Mouse (Mus musculus): ENCODE measurements around the gene Wdr44. TPM values are rescaled to one million over a fixed set of nuclear protein-coding genes. Genes with fewer than 3 reads are reported as not detected.
"Not testable (repeated sequence)": the region's sequence is repeated elsewhere in the genome, so short reads cannot be mapped to it uniquely, and the experiment has no call there.

Wdr44 gene
- polyA plus RNA-seq, 1 experiment from 2014 or later: 3.7 TPM

- not testable (repeated sequence) for H3K9me3 ChIP-seq (ENCODE audit: low read length); H3K27ac ChIP-seq (ENCODE audit: low read depth); DNase-seq; H3K4me2 ChIP-seq (ENCODE audit: low read depth, low read length); H3K4me3 ChIP-seq (ENCODE audit: low read depth, low read length); H3K36me3 ChIP-seq (replicated peaks; ENCODE audit: insufficient read depth, low read length); H3K27me3 ChIP-seq (ENCODE audit: insufficient read depth, low read length); H3K4me1 ChIP-seq (ENCODE audit: insufficient read depth); H3K9ac ChIP-seq (replicated peaks); ATAC-seq
- WGBS (ENCODE audit: insufficient replicate concordance): 74% methylated on average over 1 of the region's 1 CpGs
- TF ChIP-seq CTCF (IDR thresholded peaks at IDR 0.05; ENCODE audit: low read depth): 0 out of 2 replicates have a peak, but pooled peaks have one; percentile 9
These were observed 120.4 kb downstream of the Wdr44 start for GRCm38 (mm10) chrX:23813287-23813686.

- not testable (repeated sequence) for H3K4me3 ChIP-seq (ENCODE audit: low read depth, low read length); H3K36me3 ChIP-seq (replicated peaks; ENCODE audit: insufficient read depth, low read length); H3K9me3 ChIP-seq (ENCODE audit: low read length); H3K4me1 ChIP-seq (ENCODE audit: insufficient read depth); H3K9ac ChIP-seq (replicated peaks); H3K27me3 ChIP-seq (ENCODE audit: insufficient read depth, low read length); H3K27ac ChIP-seq (ENCODE audit: low read depth); ATAC-seq; H3K4me2 ChIP-seq (ENCODE audit: low read depth, low read length); DNase-seq
- 79% methylated on average over 6 of the region's 6 CpGs for WGBS (ENCODE audit: insufficient replicate concordance)
These were observed 130.0 kb downstream of the Wdr44 start for GRCm38 (mm10) chrX:23822885-23823284.

DNA sequence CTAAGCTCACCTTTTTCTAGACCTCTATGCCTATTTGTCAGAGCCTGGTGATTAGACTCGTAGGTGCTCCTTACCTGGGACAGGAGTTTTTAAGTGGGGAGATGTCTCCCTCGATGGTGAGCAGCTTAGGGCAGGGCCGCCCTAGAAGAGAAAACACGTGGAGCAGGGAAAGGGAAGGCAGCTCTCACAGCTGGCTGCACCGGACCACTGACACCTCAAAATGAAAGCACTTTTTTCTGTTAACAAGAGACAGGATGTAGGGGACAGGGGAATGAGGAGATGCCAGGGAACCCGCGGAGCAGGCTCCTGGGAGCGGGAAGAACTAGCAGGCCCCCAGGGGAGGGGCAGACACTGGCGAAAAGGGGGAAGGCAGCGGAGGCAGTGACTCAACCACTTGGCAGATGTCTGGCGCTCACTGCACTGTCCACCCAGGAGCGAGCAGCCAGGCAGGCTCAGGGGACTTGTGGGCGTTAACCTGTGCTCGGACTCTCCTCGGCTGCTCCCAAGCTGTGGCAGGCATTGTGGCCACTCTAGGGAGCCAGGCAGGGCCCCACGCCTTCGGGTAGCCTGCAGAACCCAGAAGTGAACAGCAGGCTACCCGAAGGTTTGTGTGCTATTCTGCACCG lies 130.7 kb downstream of the Wdr44 start:
- Histone ChIP-seq H3K36me3 (replicated peaks; ENCODE audit: insufficient read depth, low read length) (no peaks in the 10 kb centered on the region), H3K27me3 (ENCODE audit: insufficient read depth, low read length) (no peaks in the 10 kb centered on the region), H3K27ac (ENCODE audit: low read depth) (no peak overlapping the region), H3K9ac (replicated peaks) (no peak overlapping the region), H3K4me2 (ENCODE audit: low read depth, low read length) (peak overlapping the region; percentile 35; the same call in 1 of the 2 replicates), H3K9me3 (ENCODE audit: low read length) (no peaks in the 10 kb centered on the region), H3K4me1 (ENCODE audit: insufficient read depth) (no peaks in the 10 kb centered on the region), H3K4me3 (ENCODE audit: low read depth, low read length) (no peak overlapping the region)
- DNase-seq: no peak
- 59% methylated on average over 19 of the region's 19 CpGs for WGBS (ENCODE audit: insufficient replicate concordance)
- no peak for TF ChIP-seq EP300 (IDR thresholded peaks at IDR 0.05; ENCODE audit: low read depth)
- no peak for ATAC-seq

DNA sequence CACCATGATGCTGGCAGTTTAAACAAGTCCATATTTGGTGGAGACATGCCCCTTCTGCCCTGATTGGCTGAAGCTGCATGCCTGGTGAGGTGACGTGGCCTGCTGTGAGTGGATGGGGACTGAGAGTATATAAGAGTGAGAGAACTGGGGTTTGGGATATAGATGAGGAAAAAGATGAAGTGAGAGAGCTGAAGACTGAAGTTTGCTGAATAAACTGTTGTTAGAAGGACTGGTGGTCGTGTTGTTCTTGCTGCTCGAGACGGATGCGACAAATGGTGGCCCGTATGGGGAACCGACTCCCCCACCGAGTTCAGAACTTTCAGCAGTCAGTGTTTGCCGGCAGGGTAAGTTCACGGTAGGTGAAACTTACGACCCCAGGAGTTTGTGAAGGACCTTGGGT lies 140.9 kb downstream of the Wdr44 start:
- ATAC-seq; H3K9ac ChIP-seq (replicated peaks); H3K36me3 ChIP-seq (replicated peaks; ENCODE audit: insufficient read depth, low read length); H3K9me3 ChIP-seq (ENCODE audit: low read length); H3K4me3 ChIP-seq (ENCODE audit: low read depth, low read length); H3K27me3 ChIP-seq (ENCODE audit: insufficient read depth, low read length); H3K27ac ChIP-seq (ENCODE audit: low read depth); H3K4me1 ChIP-seq (ENCODE audit: insufficient read depth); H3K4me2 ChIP-seq (ENCODE audit: low read depth, low read length); DNase-seq: not testable (repeated sequence)
- 76% methylated on average over 11 of the region's 11 CpGs for WGBS (ENCODE audit: insufficient replicate concordance)

DNA sequence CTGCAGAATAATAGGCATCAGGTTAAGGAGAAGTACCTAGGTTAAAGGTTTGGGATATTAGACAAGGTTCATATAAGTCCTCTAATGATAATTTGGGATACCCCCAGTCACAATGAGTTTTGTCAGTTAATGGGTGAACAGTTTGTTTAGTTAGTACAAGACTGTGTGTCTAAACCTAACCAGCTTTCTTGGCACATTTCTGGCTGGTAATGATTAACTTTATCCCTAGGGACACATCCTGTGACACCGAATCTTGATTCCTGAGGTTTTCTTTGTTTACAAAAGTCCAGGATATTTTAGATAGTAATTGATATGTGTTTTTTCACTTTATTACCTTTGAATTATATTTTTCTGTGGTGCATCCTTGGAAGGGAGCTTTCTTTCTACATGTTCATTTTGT lies 148.1 kb downstream of the Wdr44 start:
- Histone ChIP-seq H3K4me3 (ENCODE audit: low read depth, low read length) (no peak overlapping the region), H3K4me2 (ENCODE audit: low read depth, low read length) (no peak overlapping the region), H3K27ac (ENCODE audit: low read depth) (no peak overlapping the region), H3K36me3 (replicated peaks; ENCODE audit: insufficient read depth, low read length) (no peaks in the 10 kb centered on the region), H3K27me3 (ENCODE audit: insufficient read depth, low read length) (no peaks in the 10 kb centered on the region), H3K9ac (replicated peaks) (no peak overlapping the region), H3K9me3 (ENCODE audit: low read length) (no peaks in the 10 kb centered on the region), H3K4me1 (ENCODE audit: insufficient read depth) (no peaks in the 10 kb centered on the region)
- DNase-seq (no peak), ATAC-seq (no peak)
- no peak for TF ChIP-seq CTCF (IDR thresholded peaks at IDR 0.05; ENCODE audit: low read depth)
- no peak for TF ChIP-seq EP300 (IDR thresholded peaks at IDR 0.05; ENCODE audit: low read depth)
- 61% methylated on average over 1 of the region's 1 CpGs for WGBS (ENCODE audit: insufficient replicate concordance)

Other genes with a start within 250 kb of the Wdr44 start
- not detected in 2 replicates for gene Gm4907, start 189.5 kb downstream of the Wdr44 start, polyA plus RNA-seq (2015; fragmentation: Nextera tagmentation; extraction: Ambion mirVana)

Data from liver, postnatal 0 days (tissue).